Mouse (Mus musculus): ENCODE results near the gene Pde4dip.

- TF ChIP-seq CTCF (IDR thresholded peaks at IDR 0.05; ENCODE audit: low read depth) = no peak
- no peak for TF ChIP-seq EP300 (IDR thresholded peaks at IDR 0.05; ENCODE audit: low read depth)
Observed at GRCm38 (mm10) chr3:97930141-97930786, 41.8 kb upstream of the Pde4dip start.
